Mouse (Mus musculus) G1E (cell line): ENCODE data around the gene Prkcq. TPM values are rescaled to one million over a fixed set of nuclear protein-coding genes. Genes with fewer than 3 reads are reported as not detected.

ENCODE experiments used
- ATAC-seq: 2 replicates; pipeline ENCODE4 v1.8.0; 2016; ENCODE audit warnings: mild to moderate bottlenecking; ENCODE audit not compliant: insufficient number of reproducible peaks, poor library complexity, low FRiP score, severe bottlenecking; ENCODE audit errors: extremely low read depth
- DNase-seq: peaks from one replicate; pipeline ENCODE4 v3.0.0; 2012; ENCODE audit warnings: low spot score
- H3K27me3 ChIP-seq: 2 replicates; pipeline ENCODE4 v1.6.1; 2012; ENCODE audit warnings: mild to moderate bottlenecking, low read length, inconsistent platforms; ENCODE audit not compliant: insufficient read depth
- H3K36me3 ChIP-seq: replicated peaks from 2 replicates; pipeline ENCODE3; 2012; ENCODE audit warnings: mild to moderate bottlenecking, inconsistent platforms
- H3K4me1 ChIP-seq: 2 replicates; pipeline ENCODE4 v1.6.1; 2012; ENCODE audit warnings: low read depth, low read length, inconsistent platforms, mixed read lengths; ENCODE audit not compliant: insufficient read depth
- H3K4me3 ChIP-seq: 2 replicates; pipeline ENCODE4 v1.5.1; 2012; ENCODE audit warnings: low read depth, mild to moderate bottlenecking, inconsistent platforms, low read length, moderate library complexity, mixed read lengths
- H3K9me3 ChIP-seq: replicated peaks from 2 replicates; pipeline ENCODE4 v1.6.1; 2012; ENCODE audit warnings: inconsistent platforms
- CTCF ChIP-seq: IDR thresholded peaks from 2 replicates; pipeline ENCODE4 v1.5.1; 2012; ENCODE audit warnings: low read depth, low read length, inconsistent platforms, mixed read lengths
- GATA1 ChIP-seq: IDR thresholded peaks from 2 replicates; pipeline ENCODE4 v1.6.1; 2012; ENCODE audit warnings: borderline replicate concordance, low read length, inconsistent platforms, mixed read lengths
- GATA2 ChIP-seq: IDR thresholded peaks from 2 replicates; pipeline ENCODE4 v1.6.1; 2012; ENCODE audit warnings: low read depth, low read length, inconsistent platforms, borderline replicate concordance
- POLR2AphosphoS5 ChIP-seq: IDR thresholded peaks from 2 replicates; pipeline ENCODE4 v1.6.1; 2012; ENCODE audit warnings: low read depth, low read length, inconsistent platforms; ENCODE audit not compliant: insufficient replicate concordance
- TAL1 ChIP-seq: conservative IDR thresholded peaks from 2 replicates; pipeline ENCODE4 v1.6.1; 2012; ENCODE audit warnings: low read depth, low read length, inconsistent platforms, mixed read lengths
- polyA plus RNA-seq: library from polyadenylated mRNA; stranded (reverse); fragments of >175 nt; gene quantifications from 2 replicates; pipeline ENCODE4 v1.2.3, GENCODE M21; 2012
- total RNA-seq, 2 experiments: library from RNA; stranded (forward) in 1 of 2; stranded (reverse) in 1 of 2; fragments of 200-1000 nt in 1 of 2; fragments of >200 nt in 1 of 2; fragmentation: Nextera tagmentation in 1 of 2; gene quantifications; 2 replicates each; pipeline ENCODE4 v1.2.3; 2014 to 2017

Gene Prkcq
- total and polyA plus RNA-seq, 3 experiments = 0.27 TPM; not detected in 2

- DNase-seq = peak; percentile 29
- Histone ChIP-seq H3K4me1 (no peaks in the 10 kb centered on the region), H3K9me3 (no peaks in the 10 kb centered on the region), H3K4me3 (no peak overlapping the region), H3K36me3 (no peaks in the 10 kb centered on the region), H3K27me3 (no peaks in the 10 kb centered on the region; the same call in 1 of the 2 replicates)
- ATAC-seq = no peak
- peak; percentile 95 for TF ChIP-seq CTCF
- no peak for TF ChIP-seq GATA2
Measured at GRCm38 (mm10) chr2:11288531-11288846, 116.6 kb downstream of the Prkcq start.

GRCm38 (mm10) chr2:11290931-11291330 lies 119.0 kb downstream of the Prkcq start:
- Histone ChIP-seq H3K4me1 (no peaks in the 10 kb centered on the region), H3K9me3 (no peaks in the 10 kb centered on the region), H3K27me3 (no peaks in the 10 kb centered on the region; the same call in 1 of the 2 replicates), H3K36me3 (no peaks in the 10 kb centered on the region), H3K4me3 (no peak overlapping the region)
- DNase-seq = no peak
- ATAC-seq = no peak
- no peak for TF ChIP-seq TAL1
- no peak for TF ChIP-seq POLR2AphosphoS5
- no peak for TF ChIP-seq GATA2
- no peak for TF ChIP-seq GATA1
- no peak for TF ChIP-seq CTCF

GRCm38 (mm10) chr2:11291570-11292405 lies 119.9 kb downstream of the Prkcq start:
- no peaks in the 10 kb centered on the region; the same call in 1 of the 2 replicates for H3K27me3 ChIP-seq
- no peak for TF ChIP-seq TAL1
- TF ChIP-seq POLR2AphosphoS5 = no peak
- no peak for TF ChIP-seq GATA1
- no peak for TF ChIP-seq GATA2
- TF ChIP-seq CTCF = no peak
- no peaks in the 10 kb centered on the region for H3K36me3 ChIP-seq
- DNase-seq (no peak), ATAC-seq (no peak)
- no peak overlapping the region for H3K4me3 ChIP-seq
- no peaks in the 10 kb centered on the region for H3K4me1 ChIP-seq
- no peaks in the 10 kb centered on the region for H3K9me3 ChIP-seq

GRCm38 (mm10) chr2:11293144-11293543 lies 121.2 kb downstream of the Prkcq start:
- no peak for DNase-seq
- no peaks in the 10 kb centered on the region; the same call in 1 of the 2 replicates for H3K27me3 ChIP-seq
- TF ChIP-seq GATA1 (no peak), GATA2 (no peak), CTCF (no peak), POLR2AphosphoS5 (no peak), TAL1 (no peak)
- no peak overlapping the region for H3K4me3 ChIP-seq
- no peaks in the 10 kb centered on the region for H3K9me3 ChIP-seq
- H3K4me1 ChIP-seq = no peaks in the 10 kb centered on the region
- ATAC-seq = no peak
- no peaks in the 10 kb centered on the region for H3K36me3 ChIP-seq

GRCm38 (mm10) chr2:11294643-11295191 lies 122.8 kb downstream of the Prkcq start:
- H3K9me3 ChIP-seq = no peaks in the 10 kb centered on the region
- DNase-seq (no peak), ATAC-seq (no peak)
- H3K27me3 ChIP-seq = no peaks in the 10 kb centered on the region; the same call in 1 of the 2 replicates
- H3K4me3 ChIP-seq = no peak overlapping the region
- no peak for TF ChIP-seq POLR2AphosphoS5
- TF ChIP-seq GATA1 = no peak
- TF ChIP-seq GATA2 = no peak
- no peak for TF ChIP-seq TAL1
- TF ChIP-seq CTCF = no peak
- H3K4me1 ChIP-seq = no peaks in the 10 kb centered on the region
- H3K36me3 ChIP-seq = no peaks in the 10 kb centered on the region

GRCm38 (mm10) chr2:11298811-11299210 lies 126.9 kb downstream of the Prkcq start:
- H3K27me3 ChIP-seq = no peaks in the 10 kb centered on the region
- H3K9me3 ChIP-seq = no peaks in the 10 kb centered on the region
- DNase-seq (no peak), ATAC-seq (no peak)
- no peaks in the 10 kb centered on the region for H3K36me3 ChIP-seq
- no peak for TF ChIP-seq POLR2AphosphoS5
- no peak for TF ChIP-seq CTCF
- no peak for TF ChIP-seq TAL1
- no peak for TF ChIP-seq GATA2
- TF ChIP-seq GATA1 = no peak
- H3K4me3 ChIP-seq = no peak overlapping the region
- H3K4me1 ChIP-seq = no peaks in the 10 kb centered on the region
